Mouse (Mus musculus) left cerebral cortex, adult 11 months (tissue): ENCODE results near the gene Fkbp14.

Source experiments
- DNase-seq: peaks from one replicate; pipeline ENCODE4 v3.0.0; 2022; ENCODE audit warnings: low spot score

Fkbp14 gene

GRCm38 (mm10) chr6:54587683-54588082, 9.4 kb downstream of the Fkbp14 start:
- DNase-seq: no peak

- DNase-seq: no peak
Observed at GRCm38 (mm10) chr6:54586911-54587310, 10.2 kb downstream of the Fkbp14 start.

- DNase-seq: peak; percentile 35
Observed at GRCm38 (mm10) chr6:54586175-54586574, 10.9 kb downstream of the Fkbp14 start.

- DNase-seq: no peak
Observed at GRCm38 (mm10) chr6:54573218-54573955, 23.7 kb downstream of the Fkbp14 start.

- DNase-seq: no peak
Observed at GRCm38 (mm10) chr6:54569776-54570175, 27.3 kb downstream of the Fkbp14 start.

GRCm38 (mm10) chr6:54566546-54566919, 30.6 kb downstream of the Fkbp14 start:
- DNase-seq: no peak

- DNase-seq: peak; percentile 63
Observed at GRCm38 (mm10) chr6:54565665-54566545, 31.2 kb downstream of the Fkbp14 start, which contains the start of gene Scrn1. TSS of gene Scrn1 (minus strand) at chr6:54566489.

- DNase-seq: no peak
Observed at GRCm38 (mm10) chr6:54565012-54565411, 32.1 kb downstream of the Fkbp14 start.

- no peak for DNase-seq
Observed at GRCm38 (mm10) chr6:54564506-54564991, 32.6 kb downstream of the Fkbp14 start.

GRCm38 (mm10) chr6:54563561-54563960, 33.5 kb downstream of the Fkbp14 start:
- no peak for DNase-seq

- no peak for DNase-seq
Observed at GRCm38 (mm10) chr6:54562018-54562809, 34.9 kb downstream of the Fkbp14 start.

- DNase-seq: no peak
Observed at GRCm38 (mm10) chr6:54558466-54558865, 38.6 kb downstream of the Fkbp14 start.

GRCm38 (mm10) chr6:54557671-54558070, 39.4 kb downstream of the Fkbp14 start:
- DNase-seq: no peak

- DNase-seq: no peak
Observed at GRCm38 (mm10) chr6:54555816-54556215, 41.3 kb downstream of the Fkbp14 start.

GRCm38 (mm10) chr6:54554341-54555110, 42.6 kb downstream of the Fkbp14 start:
- no peak for DNase-seq

- no peak for DNase-seq
Observed at GRCm38 (mm10) chr6:54553632-54554031, 43.5 kb downstream of the Fkbp14 start.

- DNase-seq: no peak
Observed at GRCm38 (mm10) chr6:54552721-54553413, 44.2 kb downstream of the Fkbp14 start.

GRCm38 (mm10) chr6:54550801-54551323, 46.2 kb downstream of the Fkbp14 start:
- no peak for DNase-seq

GRCm38 (mm10) chr6:54549311-54549710, 47.8 kb downstream of the Fkbp14 start:
- no peak for DNase-seq

GRCm38 (mm10) chr6:54548314-54549019, 48.6 kb downstream of the Fkbp14 start:
- no peak for DNase-seq
